Mouse (Mus musculus) kidney, adult 2 months (tissue): Measurements from ENCODE around the gene Urah. TPM values are rescaled to one million over a fixed set of nuclear protein-coding genes. Genes with fewer than 3 reads are reported as not detected.

Experiments
- DNase-seq: peaks from one replicate; pipeline ENCODE4 v3.0.0; 2021
- H3K27ac ChIP-seq: fragments of 200-500 bp; 2 replicates; pipeline ENCODE4 v1.5.1; 2012; ENCODE audit warnings: low read depth, low read length, control low read depth, inconsistent platforms; ENCODE audit not compliant: insufficient read depth
- H3K27me3 ChIP-seq: fragments of 200-500 bp; replicated peaks from 2 replicates; pipeline ENCODE4 v1.6.1; 2012; ENCODE audit warnings: mild to moderate bottlenecking, moderate library complexity, low read length, inconsistent platforms; ENCODE audit not compliant: control insufficient read depth, insufficient read depth
- H3K36me3 ChIP-seq: fragments of 200-500 bp; 2 replicates; pipeline ENCODE4 v1.6.1; 2012; ENCODE audit warnings: mild to moderate bottlenecking, moderate library complexity, low read length, inconsistent platforms; ENCODE audit not compliant: control insufficient read depth, insufficient read depth
- H3K4me1 ChIP-seq: fragments of 200-500 bp; 2 replicates; pipeline ENCODE4 v1.6.1; 2011; ENCODE audit warnings: low read length; ENCODE audit not compliant: control insufficient read depth, insufficient read depth
- H3K4me3 ChIP-seq: fragments of 200-500 bp; 2 replicates; pipeline ENCODE4 v1.5.1; 2011; ENCODE audit warnings: mild to moderate bottlenecking, low read depth, low read length, control low read depth; ENCODE audit not compliant: insufficient read depth
- CTCF ChIP-seq: fragments of 200-500 bp; conservative IDR thresholded peaks from 2 replicates; pipeline ENCODE4 v1.5.1; 2011; ENCODE audit warnings: low read depth, mild to moderate bottlenecking, control low read depth, low read length, moderate library complexity, mixed read lengths; ENCODE audit not compliant: insufficient read depth, insufficient read length
- POLR2A ChIP-seq: fragments of 200-500 bp; IDR thresholded peaks from one replicate; pipeline ENCODE4 v1.6.1; 2011; ENCODE audit warnings: low read depth, low read length, control low read depth
- WGBS: fragments of 180-500 bp; shearing (Covaris S2); methylation state at CpG from one replicate; pipeline ENCODE4 v1.1.7; 2018; 5-methylcytosine and 5-hydroxymethylcytosine counted together
- polyA plus RNA-seq: library from polyadenylated mRNA; depleted of rRNA; stranded (reverse); fragments of >200 nt; gene quantifications from 2 replicates; pipeline ENCODE4 v1.2.3, GENCODE M21; 2012

Gene Urah
- polyA plus RNA-seq, 1 experiment, result 7.4 TPM

DNA sequence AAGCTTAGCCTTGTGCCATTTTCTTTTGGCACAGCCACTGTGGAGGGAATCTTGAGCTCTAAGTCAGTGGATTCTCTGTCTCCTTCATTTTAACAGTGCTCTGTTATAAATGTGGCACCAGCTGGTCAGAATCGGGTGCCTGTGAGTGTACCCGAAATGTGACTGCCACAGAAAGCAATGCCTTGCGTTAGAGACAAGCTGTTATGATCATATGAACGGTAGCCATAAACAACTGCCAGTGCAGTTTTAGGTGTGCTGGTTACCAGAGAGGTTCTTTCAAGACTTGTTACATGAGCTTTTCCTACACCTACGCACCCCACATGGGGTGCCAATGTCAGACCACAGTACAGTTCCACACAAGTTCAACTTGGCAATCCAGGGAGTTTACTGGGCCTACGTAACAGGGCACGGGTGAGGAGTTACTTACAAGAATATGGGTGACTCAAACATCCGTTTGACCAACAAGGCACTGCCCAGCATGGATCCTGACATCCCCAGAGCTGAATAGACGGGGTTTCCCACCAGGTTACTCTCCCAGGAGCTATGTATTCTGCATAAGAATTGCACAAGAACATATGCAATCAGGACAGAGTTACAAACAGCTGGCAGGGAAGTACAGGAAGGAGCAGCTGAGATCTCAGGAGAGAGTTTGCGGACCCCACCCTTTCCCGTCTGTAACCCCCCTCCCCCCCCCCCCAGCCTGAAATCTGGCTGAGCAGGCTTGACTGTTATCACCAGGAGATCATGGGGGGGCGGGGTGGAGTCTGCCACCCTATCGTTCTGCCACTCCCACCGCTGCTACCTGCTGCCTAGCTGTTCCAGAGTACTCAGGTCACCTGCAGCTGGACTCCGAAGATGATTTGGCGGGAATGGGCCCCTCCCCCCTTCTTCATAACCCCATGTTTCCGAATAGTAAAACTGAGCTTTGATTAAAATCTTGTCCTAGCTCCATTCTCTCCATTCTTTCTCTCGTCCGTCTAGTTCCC, 6.2 kb downstream of the Urah start:
- H3K36me3 ChIP-seq, result no peaks in the 10 kb centered on the region
- H3K4me1 ChIP-seq, result no peaks in the 10 kb centered on the region
- TF ChIP-seq CTCF, result no peak
- TF ChIP-seq POLR2A, result no peak
- H3K4me3 ChIP-seq, result no peak overlapping the region
- WGBS, result 48% methylated on average over 19 of the region's 19 CpGs
- DNase-seq, result no peak
- no peaks in the 10 kb centered on the region for H3K27me3 ChIP-seq
- no peak overlapping the region for H3K27ac ChIP-seq

DNA sequence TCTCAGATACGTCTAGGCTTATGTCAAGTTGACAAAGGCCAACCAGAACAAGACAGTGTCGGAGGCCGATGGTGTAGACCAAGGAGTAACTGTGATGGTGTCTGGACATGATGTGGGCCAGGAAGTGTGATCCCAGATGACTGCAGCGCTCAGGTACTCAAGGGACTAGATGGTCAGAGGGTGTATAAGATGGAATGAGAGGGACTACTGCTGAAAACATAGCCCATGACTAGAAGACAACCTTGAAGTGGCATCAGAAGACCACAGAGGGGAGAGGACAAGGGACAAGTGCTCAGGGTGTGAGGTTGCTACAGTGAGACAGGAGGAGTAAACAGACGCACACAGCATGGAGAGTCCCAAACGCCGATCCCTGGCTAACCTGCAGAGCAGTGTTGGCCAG, 9.0 kb downstream of the Urah start:
- TF ChIP-seq CTCF, result no peak
- Histone ChIP-seq H3K36me3 (no peaks in the 10 kb centered on the region), H3K4me1 (no peaks in the 10 kb centered on the region), H3K27ac (no peak overlapping the region), H3K4me3 (no peak overlapping the region), H3K27me3 (no peaks in the 10 kb centered on the region)
- 77% methylated on average over 7 of the region's 7 CpGs for WGBS
- no peak for DNase-seq

GRCm38 (mm10) chr7:140844905-140845665, 10.3 kb downstream of the Urah start, which contains the start of gene Scgb1c1:
Gene Scgb1c1 (plus strand): TSS chr7:140845547.
- WGBS, result 29% methylated on average over 14 of the region's 14 CpGs
- Histone ChIP-seq H3K4me1 (no peaks in the 10 kb centered on the region), H3K4me3 (no peak within 1 kb of the TSS), H3K27me3 (no peaks in the 10 kb centered on the region), H3K27ac (no peak within 1 kb of the TSS), H3K36me3 (no peaks in the 10 kb centered on the region)
- peak; percentile 88 for DNase-seq
- TF ChIP-seq CTCF, result peak; percentile 96
- TF ChIP-seq POLR2A, result no peak

GRCm38 (mm10) chr7:140845683-140846082, 10.9 kb downstream of the Urah start:
- Histone ChIP-seq H3K4me1 (no peaks in the 10 kb centered on the region), H3K36me3 (no peaks in the 10 kb centered on the region), H3K27me3 (no peaks in the 10 kb centered on the region), H3K27ac (no peak overlapping the region), H3K4me3 (no peak overlapping the region)
- 53% methylated on average over 4 of the region's 4 CpGs for WGBS
- TF ChIP-seq POLR2A (no peak), CTCF (0 out of 2 replicates have a peak, but pooled peaks have one; percentile 10)
- DNase-seq, result no peak

- H3K4me3 ChIP-seq, result no peak overlapping the region
- 84% methylated on average over 10 of the region's 10 CpGs for WGBS
These were observed 11.9 kb downstream of the Urah start for GRCm38 (mm10) chr7:140846676-140847075.

DNA sequence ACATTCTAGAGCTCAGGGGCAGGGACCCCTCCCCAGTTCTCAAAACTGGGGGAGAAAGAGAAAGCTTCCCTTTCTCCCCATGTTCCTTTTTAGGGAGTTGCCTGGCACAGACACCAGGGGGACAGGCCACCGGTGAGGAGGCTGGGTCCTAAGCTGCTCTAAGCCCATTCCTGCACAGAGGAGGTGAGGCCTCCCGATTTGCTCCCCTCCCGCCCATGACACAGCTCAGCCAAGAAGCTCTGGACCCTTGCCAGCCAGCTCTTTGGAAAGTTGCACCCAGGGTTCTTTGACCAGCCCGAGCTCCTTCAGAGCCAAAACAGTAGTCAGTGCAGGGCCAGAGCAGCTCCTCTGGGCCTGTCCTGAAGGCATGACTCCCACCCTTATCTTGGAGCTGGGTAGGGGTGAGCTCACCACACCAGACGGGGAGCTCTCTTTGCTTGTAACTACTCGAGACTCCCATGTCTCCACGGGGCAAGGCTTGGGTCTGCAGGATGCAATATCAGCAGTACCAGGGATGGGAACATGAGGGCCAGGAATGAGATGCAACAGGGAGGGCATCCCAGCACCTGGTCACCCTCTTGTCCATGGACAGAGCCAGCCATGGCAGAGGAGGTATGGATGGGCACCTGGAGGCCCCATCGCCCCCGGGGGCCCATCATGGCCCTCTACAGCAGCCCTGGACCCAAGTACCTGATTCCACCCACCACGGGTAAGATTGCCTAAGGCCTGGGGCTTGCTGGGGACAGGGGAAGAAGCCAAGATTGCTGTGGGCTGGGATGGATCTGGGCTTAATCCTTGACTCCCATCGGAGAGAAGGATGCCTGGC, 13.2 kb downstream of the Urah start, which contains the start of gene Odf3:
Gene Odf3, plus strand, starts transcription at position 51 of the 826 bp plus-strand sequence.
- 56% methylated on average over 11 of the region's 11 CpGs for WGBS
- Histone ChIP-seq H3K27ac (no peak within 1 kb of the TSS), H3K36me3 (no peaks in the 10 kb centered on the region), H3K27me3 (no peaks in the 10 kb centered on the region), H3K4me3 (no peak within 1 kb of the TSS), H3K4me1 (no peaks in the 10 kb centered on the region)
- DNase-seq, result peak; percentile 78
- TF ChIP-seq CTCF, result no peak
- TF ChIP-seq POLR2A, result no peak

More at GRCm38 (mm10) chr7:140846676-140847075, 11.9 kb downstream of the Urah start:
- DNase-seq, result no peak
- Histone ChIP-seq H3K27me3 (no peaks in the 10 kb centered on the region), H3K4me1 (no peaks in the 10 kb centered on the region), H3K36me3 (no peaks in the 10 kb centered on the region), H3K27ac (no peak overlapping the region)
- TF ChIP-seq CTCF, result no peak
- no peak for TF ChIP-seq POLR2A
